10 mouse cellular contexts compared by ENCODE assay signal in the genomic region with DNA sequence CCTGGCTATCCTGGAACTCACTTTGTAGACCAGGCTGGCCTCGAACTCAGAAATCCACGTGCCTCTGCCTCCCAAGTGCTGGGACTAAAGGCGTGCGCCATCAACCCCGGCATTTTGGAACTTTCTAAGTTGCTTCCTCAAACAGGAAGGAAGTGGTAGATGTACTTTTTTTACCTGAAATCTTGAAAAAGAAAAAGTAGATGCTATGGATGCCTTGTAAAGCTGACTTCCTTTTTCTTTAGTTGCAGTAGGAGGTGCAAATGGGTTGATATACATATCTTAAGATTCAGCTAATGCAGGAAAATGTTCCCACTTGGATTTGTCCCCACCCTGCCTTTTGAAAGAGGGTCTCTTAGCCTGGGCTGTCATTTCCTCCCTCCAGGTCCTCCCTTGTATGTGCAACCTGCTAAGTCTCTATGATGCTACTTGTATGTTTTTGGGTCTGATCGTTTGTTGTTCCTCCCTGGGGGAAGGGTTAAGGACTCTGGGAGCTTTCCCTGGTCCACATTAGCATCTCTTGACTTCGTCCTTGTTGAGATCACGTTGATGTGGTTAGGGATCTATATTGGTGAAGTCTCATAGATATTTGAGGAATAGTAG. TPM values are rescaled to one million over a fixed set of nuclear protein-coding genes. Genes with fewer than 3 reads are reported as not detected.
DNase-seq lines count a peak whose midpoint lies in the region; ATAC-seq and TF ChIP-seq lines count a peak whose summit lies in the region.
"Had no signal": no experiment of that assay in that cellular context is flagged by ENCODE, and none has a peak within 500 bp of the region (broad histone marks: within the 10 kb centered on the region; RNA-seq: fewer than 3 reads in every experiment).

No protein-coding gene starts in this region.

- no peak for ATAC-seq in kidney, embryonic 15.5 days (replicated peaks; ENCODE audit: low FRiP score)

- TF ChIP-seq POLR2A in CH12.LX (IDR thresholded peaks at IDR 0.05; ENCODE audit: low read depth, low read length): no peak

- no peaks in the 10 kb centered on the region for H3K9me3 ChIP-seq in kidney, embryonic 15.5 days (replicated peaks)
- no peaks in the 10 kb centered on the region for H3K9me3 ChIP-seq in CH12.LX (replicated peaks; ENCODE audit: low read length)

- no peak overlapping the region for H3K9ac ChIP-seq in kidney, embryonic 15.5 days
- no peak overlapping the region; the same call in 1 of the 2 replicates for H3K9ac ChIP-seq in CH12.LX (ENCODE audit: insufficient read depth, low read depth)

- H3K27me3 ChIP-seq in kidney, embryonic 15.5 days: no peaks in the 10 kb centered on the region
- no peaks in the 10 kb centered on the region for H3K27me3 ChIP-seq in CH12.LX (replicated peaks)

- 93% methylated on average over 8 of the region's 8 CpGs for WGBS in kidney, embryonic 15.5 days

- TF ChIP-seq EP300 in CH12.LX (IDR thresholded peaks at IDR 0.05; ENCODE audit: low read length): no peak

- no peak for DNase-seq in kidney, postnatal 25 days
- DNase-seq in CD4-positive helper T cell, adult 2 months (ENCODE audit: low read depth, low spot score): peak; percentile 65
- DNase-seq in CH12.LX (ENCODE audit: extremely low read depth): no peak
- DNase-seq in induced T-regulatory cell, adult 2 months (ENCODE audit: low read depth): peak; percentile 70
- no peak for DNase-seq in gastrocnemius, postnatal 25 days
- DNase-seq in left cerebral cortex, adult 18-20 months (ENCODE audit: low spot score in 2 of 2): no peak
- DNase-seq: heart, postnatal 36 days; kidney, postnatal 14 days; spleen, adult 18-20 months had no signal

- dilution Hi-C loops in CH12.LX (cut with MboI; ENCODE audit: extremely low pct_ligation_motif_present, extremely low pct_unique_long_range_greater_than_20kb, low sequenced_read_pairs): no loop called here

- peaks cover 57% of the 10 kb centered on the region for H3K79me2 ChIP-seq in CH12.LX (replicated peaks; ENCODE audit: control insufficient read depth, extremely low read depth, insufficient read depth, poor library complexity, severe bottlenecking)

- peak overlapping the region; percentile 93; the same call in 1 of the 2 replicates for H3K4me3 ChIP-seq in kidney, embryonic 15.5 days (replicated peaks)
- peak overlapping the region; percentile 75 to 92 (median 75) for H3K4me3 ChIP-seq in CH12.LX (replicated peaks in 1 of 3; ENCODE audit: low read depth in 2 of 3, low read length in 2 of 3, poor library complexity in 1 of 3)

- peaks cover 42% of the 10 kb centered on the region for H3K36me3 ChIP-seq in kidney, embryonic 15.5 days
- H3K36me3 ChIP-seq in CH12.LX (replicated peaks in 1 of 2; ENCODE audit: control insufficient read depth in 1 of 2, insufficient read depth in 1 of 2, low read length in 1 of 2): peaks cover 16 to 41% of the 10 kb centered on the region in 2 experiments

- H3K27ac ChIP-seq in kidney, embryonic 15.5 days: no peak overlapping the region
- peak overlapping the region; percentile 28; the same call in 1 of the 2 replicates for H3K27ac ChIP-seq in CH12.LX (ENCODE audit: insufficient read depth, low read depth)

- H3K4me2 ChIP-seq in kidney, embryonic 15.5 days: peak overlapping the region; percentile 73
- peak overlapping the region; percentile 62 for H3K4me2 ChIP-seq in CH12.LX (ENCODE audit: insufficient read depth, low read depth, poor library complexity, severe bottlenecking)

- TF ChIP-seq RAD21 in CH12.LX (IDR thresholded peaks at IDR 0.05; ENCODE audit: low read depth, low read length): no peak

- in situ Hi-C loops in CH12.LX (cut with MboI; ENCODE audit: low pct_ligation_motif_present, low pct_unique_long_range_greater_than_20kb, low sequenced_read_pairs): no loop called here

- H3K4me1 ChIP-seq in kidney, embryonic 15.5 days: peaks cover 17% of the 10 kb centered on the region
- peaks cover 7 to 34% of the 10 kb centered on the region in 2 experiments for H3K4me1 ChIP-seq in CH12.LX (ENCODE audit: control insufficient read depth in 1 of 2, insufficient read depth in 2 of 2)

- no peak for TF ChIP-seq CTCF in CH12.LX (conservative IDR thresholded peaks at IDR 0.05 in 1 of 2, IDR thresholded peaks at IDR 0.05 in 1 of 2; ENCODE audit: low read depth in 2 of 2, low read length in 2 of 2)

TF ChIP-seq in CH12.LX, 34 proteins besides CTCF, POLR2A, EP300 and RAD21:
- TF ChIP-seq ETS1 (conservative IDR thresholded peaks at IDR 0.05; ENCODE audit: low read depth, low read length) (no peak), HCFC1 (IDR thresholded peaks at IDR 0.05; ENCODE audit: low read depth, low read length) (no peak), SMC3 (IDR thresholded peaks at IDR 0.05; ENCODE audit: low read depth, low read length) (no peak), ZKSCAN1 (IDR thresholded peaks at IDR 0.05; ENCODE audit: borderline replicate concordance, low read depth, low read length) (no peak), SIN3A (IDR thresholded peaks at IDR 0.05; ENCODE audit: low read length) (no peak), PAX5 (IDR thresholded peaks at IDR 0.05; ENCODE audit: low read length) (no peak)
TF ChIP-seq in CH12.LX: peak in this region for 0.

RNA-seq across cellular contexts. Expression of a gene that starts 1.7 kb away (rescaled TPM):
- 24.6 and 24.9 TPM in 2 replicates for polyA plus RNA-seq in kidney, embryonic 15.5 days (2015; fragmentation: Nextera tagmentation; extraction: Ambion mirVana)
- total RNA-seq in CH12.LX (2012; rRNA removed): 24.4 and 26.6 TPM in 2 replicates
- total RNA-seq in CH12.LX (2014; rRNA removed): 15.2 and 19.0 TPM in 2 replicates
- polyA plus RNA-seq in CH12.LX (2012; ENCODE audit: insufficient read length, low read depth): 30.4 and 36.6 TPM in 2 replicates
- total RNA-seq in gastrocnemius, postnatal 25 days (2021): 1 to 10 TPM; 5.5 to 9.6 TPM
- total RNA-seq in left cerebral cortex, adult 18-20 months (2021): 10 to 100 TPM; 15.4 to 17.5 TPM

Comparison
In these comparisons a context has a peak if more than half of its experiments do, and no peak if none do; other contexts are left out.
1. DNase-seq: peak in CD4-positive helper T cell, adult 2 months (single experiment) and induced T-regulatory cell, adult 2 months (single experiment); none in kidney, postnatal 25 days (0 of 2), CH12.LX (single experiment), gastrocnemius, postnatal 25 days (single experiment) and left cerebral cortex, adult 18-20 months (0 of 2).